Mouse (Mus musculus) megakaryocyte progenitor cell, adult 5-6 weeks (primary cell): ENCODE measurements at regions not wholly inside any gene's neighbourhood (a gene's known extent, or its start where the extent isn't known, plus 50 kb on each side); places are given as distances from the start of the nearest gene placed in this dataset.
A peak's percentile ranks its signal among the peaks of the same experiment; 100 is the strongest.

ENCODE experiments used
- ATAC-seq: replicated peaks from 2 replicates; pipeline ENCODE4 v1.8.0; 2016; ENCODE audit warnings: mild to moderate bottlenecking, moderate TSS enrichment, inconsistent platforms; ENCODE audit not compliant: poor library complexity

DNA sequence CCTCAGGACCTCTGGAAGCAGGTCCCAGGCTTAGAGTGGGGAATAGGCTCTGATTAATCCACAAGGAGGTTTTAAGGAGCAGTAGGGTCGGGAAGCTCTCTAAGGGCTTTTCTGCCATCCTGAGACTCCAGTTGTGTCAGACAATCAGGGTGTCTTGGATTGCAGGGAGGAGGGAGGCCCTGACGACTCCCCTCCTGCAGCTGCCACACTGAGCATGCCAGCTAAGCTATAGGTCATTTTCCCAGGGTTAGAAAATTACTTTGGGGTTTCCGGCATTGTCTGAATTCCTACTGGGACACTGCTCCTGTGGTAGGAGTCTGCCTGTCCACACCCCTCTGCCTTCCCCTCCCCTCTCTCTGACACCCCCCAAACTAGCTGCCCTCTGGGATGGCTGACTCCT is 120.8 kb downstream of the Pja1 start:
- ATAC-seq, result no peak

DNA sequence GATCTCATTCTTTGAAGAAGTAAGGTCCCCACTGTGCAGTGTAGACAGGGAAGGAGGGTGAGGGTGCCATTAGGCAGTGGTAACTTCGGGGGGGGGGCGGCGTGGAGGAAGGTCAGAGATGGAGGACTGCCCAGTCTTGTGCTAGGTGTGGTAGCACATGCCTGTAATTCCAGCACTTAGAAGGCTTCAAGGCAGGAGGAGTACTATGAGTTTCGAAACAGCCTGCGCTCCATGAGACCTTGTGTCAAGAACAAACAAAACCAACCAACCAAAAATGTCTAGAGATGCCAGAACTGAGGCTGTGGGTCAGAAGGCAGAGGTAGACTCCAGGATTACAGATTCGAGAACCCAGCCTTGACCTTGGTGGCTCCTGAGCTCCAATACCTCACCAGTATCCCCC is 130.8 kb downstream of the Pja1 start:
- no peak for ATAC-seq

- no peak for ATAC-seq
Observed at GRCm38 (mm10) chrX:99339081-99339876, 131.8 kb downstream of the Pja1 start.

GRCm38 (mm10) chrX:99336616-99337553 is 134.2 kb downstream of the Pja1 start:
- ATAC-seq, result no peak

- ATAC-seq, result no peak
Observed at GRCm38 (mm10) chrX:99335886-99336589, 135.0 kb downstream of the Pja1 start.

GRCm38 (mm10) chrX:99332457-99332770 is 138.7 kb downstream of the Pja1 start:
- no peak for ATAC-seq

GRCm38 (mm10) chrX:99331764-99332456 is 139.2 kb downstream of the Pja1 start:
- no peak for ATAC-seq

DNA sequence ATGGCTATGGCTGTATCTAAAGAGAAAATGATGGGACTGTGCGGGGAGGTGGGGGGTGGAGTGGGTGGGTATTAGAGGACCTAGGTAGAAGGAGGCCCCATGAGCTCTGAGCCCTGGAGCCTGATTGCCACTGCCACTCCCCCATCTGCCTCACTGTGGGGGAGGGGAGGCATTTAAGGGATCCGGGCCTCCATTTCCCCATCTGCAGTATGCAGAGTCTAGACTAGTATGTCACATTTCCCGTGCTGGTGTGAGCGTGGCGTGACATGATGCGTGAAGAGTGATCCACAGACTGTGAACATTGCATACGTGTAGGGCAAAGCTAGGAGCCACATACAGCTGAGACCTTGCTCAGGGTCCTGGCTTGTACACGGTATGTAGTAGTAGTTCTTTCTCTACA is 140.7 kb downstream of the Pja1 start:
- no peak for ATAC-seq

GRCm38 (mm10) chrX:99328576-99328975 is 142.5 kb downstream of the Pja1 start:
- ATAC-seq, result no peak

GRCm38 (mm10) chrX:99326167-99326566 is 144.9 kb downstream of the Pja1 start:
- no peak for ATAC-seq

DNA sequence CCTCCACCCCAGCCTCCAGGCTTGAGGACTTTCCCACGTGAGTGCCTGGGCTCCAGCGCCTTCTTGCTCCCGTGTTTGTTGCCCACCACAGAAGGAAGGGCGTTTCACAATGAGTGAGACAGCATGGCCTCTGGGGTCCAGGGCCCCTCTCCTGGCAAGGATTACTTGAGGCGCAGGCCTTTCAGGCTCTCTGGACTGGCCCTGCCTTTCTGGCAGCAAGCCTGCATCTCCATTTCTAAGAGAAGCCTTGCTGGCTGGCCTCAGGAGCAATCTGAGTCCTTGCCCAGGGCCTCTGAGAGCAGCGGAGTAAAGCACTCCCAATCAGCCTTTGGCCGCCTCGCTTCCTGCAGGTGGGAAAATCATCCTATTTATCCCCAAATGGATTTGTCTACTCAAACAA is 145.6 kb downstream of the Pja1 start:
- ATAC-seq, result no peak

DNA sequence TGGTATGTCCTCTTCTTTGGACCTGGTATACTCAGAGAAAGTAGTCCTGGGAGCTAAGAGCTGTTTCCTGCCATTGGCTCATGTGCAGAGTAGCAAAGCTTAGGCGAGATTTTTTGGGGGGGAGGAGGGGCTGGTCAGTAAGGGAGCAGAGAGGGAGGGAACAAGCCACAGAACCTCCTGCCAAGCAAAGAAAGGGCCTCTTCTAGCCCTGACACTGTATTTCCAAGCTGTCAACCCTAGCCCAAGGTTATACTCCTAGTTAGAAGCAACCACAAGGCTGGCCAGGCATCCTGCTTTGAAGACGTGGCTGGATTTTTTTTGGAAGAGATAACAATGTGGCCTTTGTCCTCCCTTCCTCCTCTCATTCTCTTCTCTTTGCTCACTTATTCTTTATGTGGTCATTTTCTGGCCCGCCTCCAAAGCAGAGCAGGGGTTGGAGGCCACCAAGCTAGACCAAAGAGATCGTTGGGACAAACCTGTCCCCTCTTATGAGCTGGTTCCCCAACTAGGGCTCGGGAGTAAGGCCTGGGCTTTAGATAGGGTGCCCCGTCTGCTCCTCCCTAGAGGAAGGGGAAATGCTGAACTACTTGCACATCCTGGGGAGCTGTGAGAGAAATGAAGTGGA is 146.4 kb downstream of the Pja1 start:
- no peak for ATAC-seq

GRCm38 (mm10) chrX:99319791-99320190 is 151.3 kb downstream of the Pja1 start:
- no peak for ATAC-seq

- no peak for ATAC-seq
Observed at GRCm38 (mm10) chrX:99319163-99319562, 151.9 kb downstream of the Pja1 start.

GRCm38 (mm10) chrX:99318141-99318540 is 152.9 kb downstream of the Pja1 start:
- ATAC-seq, result no peak

DNA sequence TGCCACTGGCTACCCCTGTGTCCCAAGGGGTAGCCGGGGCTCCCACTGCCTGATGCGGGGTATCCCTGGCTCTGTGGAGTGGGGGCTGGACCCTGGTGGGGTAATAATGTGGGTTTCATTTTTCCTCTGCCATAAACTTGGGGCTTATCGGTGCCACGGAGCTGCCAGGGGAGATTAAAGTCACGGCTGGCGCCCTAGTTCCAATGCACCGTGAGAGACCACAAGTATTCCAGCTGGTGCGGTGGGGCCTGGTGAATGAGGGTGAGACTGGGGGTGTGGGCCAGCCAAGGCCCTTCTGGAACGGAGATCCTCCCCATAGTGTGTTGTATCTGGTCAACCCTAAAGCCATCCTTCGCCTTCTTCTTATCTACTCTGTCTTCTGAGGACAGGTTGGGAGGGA is 153.3 kb downstream of the Pja1 start:
- no peak for ATAC-seq

DNA sequence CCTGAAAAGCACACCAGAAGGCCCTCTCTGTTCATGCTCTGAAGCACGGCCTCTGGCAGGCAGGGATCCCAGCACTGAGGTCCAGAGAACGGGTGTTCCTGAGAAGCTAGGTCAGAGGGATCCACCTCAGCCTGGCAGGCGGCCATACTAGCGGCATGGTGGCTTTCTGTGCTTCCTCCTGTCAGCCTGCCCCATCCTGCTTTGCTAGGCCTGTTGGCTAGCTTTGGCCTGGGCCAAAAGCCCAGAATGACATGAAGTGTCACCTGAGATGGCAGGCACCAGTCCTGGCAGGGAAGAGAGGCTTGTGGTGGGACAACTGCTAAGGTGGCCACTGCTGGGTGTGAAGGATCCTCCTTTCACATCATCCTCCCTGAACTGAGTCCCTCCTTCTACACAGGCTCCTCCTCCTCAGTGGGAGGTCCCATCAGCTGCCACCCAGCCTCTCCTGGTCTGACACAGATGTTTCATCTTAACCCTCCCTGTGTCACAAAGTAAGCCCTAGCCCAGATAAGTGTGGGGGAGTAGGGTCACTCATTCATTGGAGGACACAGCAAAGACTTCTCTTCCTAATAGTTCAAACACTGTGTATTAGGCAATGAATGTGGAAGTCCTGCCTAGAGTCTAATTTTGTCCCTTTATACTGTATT is 154.5 kb downstream of the Pja1 start:
- ATAC-seq, result peak; percentile 87

DNA sequence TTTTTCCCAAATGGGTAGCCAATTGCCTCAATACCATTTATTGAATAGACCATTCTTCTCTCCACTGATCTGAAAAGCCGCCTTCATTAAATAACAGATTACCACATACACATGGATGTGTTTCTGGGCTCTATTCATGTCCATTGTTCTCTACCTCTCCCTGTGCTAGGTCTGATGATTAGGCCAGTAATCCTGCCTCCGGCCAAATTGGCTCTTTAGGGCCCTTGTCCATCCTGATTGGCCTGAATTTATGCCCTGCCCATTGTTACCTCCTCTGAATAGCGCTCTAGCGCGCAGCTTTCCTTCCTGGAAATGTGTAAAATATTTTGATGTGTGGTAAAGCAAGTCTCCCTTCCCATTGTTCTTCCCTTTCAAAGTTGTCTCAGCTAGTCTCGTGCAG is 163.2 kb downstream of the Efnb1 start:
- no peak for ATAC-seq

DNA sequence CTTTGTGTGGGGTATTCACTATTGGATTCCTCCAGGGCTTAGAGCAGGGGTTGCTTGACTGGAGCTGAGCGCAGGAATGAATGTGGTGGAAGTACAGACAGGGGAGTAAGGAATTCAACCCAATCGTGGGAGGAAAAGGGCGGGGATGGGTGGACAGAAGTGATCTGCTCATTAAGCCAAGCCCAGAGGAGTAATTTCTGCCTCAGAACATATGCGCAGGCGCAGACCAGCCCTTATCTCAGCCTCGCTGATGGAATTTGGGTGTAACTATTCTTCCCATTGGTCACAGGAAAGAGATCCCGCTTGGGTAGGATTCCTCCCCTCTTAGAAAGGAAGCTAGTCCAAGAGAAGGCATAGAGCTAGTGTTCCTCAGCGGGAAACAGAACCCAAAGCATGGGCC is 158.8 kb downstream of the Efnb1 start:
- ATAC-seq, result no peak

GRCm38 (mm10) chrX:99293967-99294366 is 158.0 kb downstream of the Efnb1 start:
- no peak for ATAC-seq
